In genomic region chr8:70695318-70696018, GRCm38 (mm10) we compare ENCODE assay signal across 9 mouse cellular contexts. TPM values are rescaled to one million over a fixed set of nuclear protein-coding genes. Genes with fewer than 3 reads are reported as not detected.
DNase-seq lines count a peak whose midpoint lies in the region; ATAC-seq lines count a peak whose summit lies in the region.
"Had no signal": no experiment of that assay in that cellular context is flagged by ENCODE, and none has a peak within 500 bp of the region (broad histone marks: within the 10 kb centered on the region; RNA-seq: fewer than 3 reads in every experiment).

No protein-coding gene starts in this region.

- H3K9me3 ChIP-seq in kidney, embryonic 16.5 days (ENCODE audit: low read length): no peaks in the 10 kb centered on the region

- H3K27ac ChIP-seq in kidney, embryonic 16.5 days (ENCODE audit: low read length): peak overlapping the region; percentile 96

- H3K4me3 ChIP-seq in kidney, embryonic 16.5 days (ENCODE audit: low read length): peak overlapping the region; percentile 6; the same call in 1 of the 2 replicates

- peak overlapping the region; percentile 61 for H3K9ac ChIP-seq in kidney, embryonic 16.5 days (replicated peaks; ENCODE audit: low read length)

- peak; percentile 47 for DNase-seq in embryo, embryonic 11 days
- no peak for DNase-seq in embryo, embryonic 9.5 days (ENCODE audit: extremely low spot score)
- DNase-seq in ZHBTc4 (ENCODE audit: low read depth, low spot score): peak; percentile 54
- DNase-seq in gastrocnemius, postnatal 25 days: peak; percentile 72
- peak; percentile 82 for DNase-seq in lung, postnatal 25 days (ENCODE audit: low spot score)
- DNase-seq in thymus, postnatal 10 days (ENCODE audit: low spot score in 2 of 2): peak; percentile 79 to 82
- DNase-seq in ovary, postnatal 14 days (ENCODE audit: low spot score): no peak

- WGBS in kidney, embryonic 16.5 days: 25% methylated on average over 32 of the region's 32 CpGs

- peaks cover 57% of the 10 kb centered on the region for H3K4me1 ChIP-seq in kidney, embryonic 16.5 days (ENCODE audit: insufficient read depth, low read length)

- no peaks in the 10 kb centered on the region for H3K27me3 ChIP-seq in kidney, embryonic 16.5 days (ENCODE audit: insufficient read depth, low read length)
- H3K27me3 ChIP-seq: Patski had no signal

- H3K4me2 ChIP-seq in kidney, embryonic 16.5 days (replicated peaks; ENCODE audit: low read depth, low read length): peak overlapping the region; percentile 14

- ATAC-seq in kidney, embryonic 16.5 days (ENCODE audit: low FRiP score, low TSS enrichment): no peak
- ATAC-seq: Patski had no signal

- H3K36me3 ChIP-seq in kidney, embryonic 16.5 days (ENCODE audit: insufficient read depth, low read length): no peaks in the 10 kb centered on the region

RNA-seq across cellular contexts. Expression of gene Jund, which starts 3.3 kb away (rescaled TPM):
- 10 to 100 TPM; 54.5 to 68.6 TPM for total RNA-seq in gastrocnemius, postnatal 25 days (2021)
- 42.1 and 47.4 TPM in 2 replicates for polyA plus RNA-seq in kidney, embryonic 16.5 days (2015; fragmentation: Nextera tagmentation; extraction: Ambion mirVana)

RNA-seq across cellular contexts. Expression of gene Iqcn, which starts 7.8 kb away (rescaled TPM):
- total RNA-seq in gastrocnemius, postnatal 25 days (2021): not detected
- polyA plus RNA-seq in kidney, embryonic 16.5 days (2015; fragmentation: Nextera tagmentation; extraction: Ambion mirVana): 0.04 and 0.06 TPM in 2 replicates

RNA-seq across cellular contexts. Expression of gene Lsm4, which starts 22.4 kb away (rescaled TPM):
- total RNA-seq in gastrocnemius, postnatal 25 days (2021): 10 to 100 TPM; 57.7 to 66.0 TPM
- polyA plus RNA-seq in kidney, embryonic 16.5 days (2015; fragmentation: Nextera tagmentation; extraction: Ambion mirVana): 272 and 281 TPM in 2 replicates

RNA-seq across cellular contexts. Expression of gene Gm3336, which starts 22.9 kb away (rescaled TPM):
- not detected for total RNA-seq in gastrocnemius, postnatal 25 days (2021)
- 0.52 and 0.76 TPM in 2 replicates for polyA plus RNA-seq in kidney, embryonic 16.5 days (2015; fragmentation: Nextera tagmentation; extraction: Ambion mirVana)

RNA-seq across cellular contexts. Expression of gene Pde4c, which starts 28.1 kb away (rescaled TPM):
- total RNA-seq in gastrocnemius, postnatal 25 days (2021): 1 to 10 TPM; 1.6 to 2.3 TPM
- polyA plus RNA-seq in kidney, embryonic 16.5 days (2015; fragmentation: Nextera tagmentation; extraction: Ambion mirVana): 8.8 and 11.6 TPM in 2 replicates

Comparison
In these comparisons a context has a peak if more than half of its experiments do, and no peak if none do; other contexts are left out.
1. DNase-seq: peak in embryo, embryonic 11 days (single experiment), ZHBTc4 (single experiment), gastrocnemius, postnatal 25 days (single experiment), lung, postnatal 25 days (single experiment) and thymus, postnatal 10 days (2 of 2); none in embryo, embryonic 9.5 days (single experiment) and ovary, postnatal 14 days (single experiment).